Mouse (Mus musculus) bone marrow macrophage, adult 2 months (primary cell): ENCODE data around the gene Prss8. TPM values are rescaled to one million over a fixed set of nuclear protein-coding genes. Genes with fewer than 3 reads are reported as not detected.

Experiments used
- H3K27ac ChIP-seq: 2 replicates; pipeline ENCODE4 v1.5.1; 2012; ENCODE audit warnings: low read depth, low read length; ENCODE audit not compliant: insufficient read depth
- H3K4me1 ChIP-seq: 2 replicates; pipeline ENCODE4 v1.6.1; 2012; ENCODE audit warnings: low read length; ENCODE audit not compliant: control insufficient read depth, insufficient read depth
- H3K4me3 ChIP-seq: 2 replicates; pipeline ENCODE4 v1.5.1; 2012; ENCODE audit warnings: mild to moderate bottlenecking, low read length, moderate library complexity; ENCODE audit not compliant: insufficient read depth
- CTCF ChIP-seq: IDR thresholded peaks from 2 replicates; pipeline ENCODE4 v1.5.1; 2012; ENCODE audit warnings: low read depth, mild to moderate bottlenecking, low read length, moderate library complexity
- POLR2A ChIP-seq: IDR thresholded peaks from 2 replicates; pipeline ENCODE4 v1.6.1; 2012; ENCODE audit warnings: mild to moderate bottlenecking, low read depth, low read length, borderline replicate concordance
- polyA plus RNA-seq: library from polyadenylated mRNA; stranded (reverse); fragments of >200 nt; gene quantifications from 2 replicates; pipeline ENCODE4 v1.2.4, GENCODE M21; 2012; ENCODE audit not compliant: missing spikeins, insufficient read depth, insufficient read length

Prss8 gene
- polyA plus RNA-seq, 1 experiment: not detected

GRCm38 (mm10) chr7:127880431-127880830 is 49.5 kb downstream of the Prss8 start:
- peaks cover 3% of the 10 kb centered on the region; the same call in 1 of the 2 replicates for H3K4me1 ChIP-seq
- H3K27ac ChIP-seq: no peak overlapping the region
- TF ChIP-seq POLR2A (no peak), CTCF (no peak)
- no peak overlapping the region for H3K4me3 ChIP-seq

GRCm38 (mm10) chr7:127879301-127879700 is 50.6 kb downstream of the Prss8 start:
- Histone ChIP-seq H3K4me1 (peaks cover 7% of the 10 kb centered on the region), H3K27ac (no peak overlapping the region), H3K4me3 (no peak overlapping the region)
- TF ChIP-seq POLR2A (no peak), CTCF (no peak)

- TF ChIP-seq POLR2A: 0 out of 2 replicates have a peak, but pooled peaks have one; percentile 60
- no peak for TF ChIP-seq CTCF
- peak within 1 kb of the TSS; percentile 93 for H3K27ac ChIP-seq
- peaks cover 20% of the 10 kb centered on the region for H3K4me1 ChIP-seq
These were observed 53.2 kb downstream of the Prss8 start, which contains the start of gene Zfp668 for GRCm38 (mm10) chr7:127876467-127877348. TSS of gene Zfp668 (minus strand) at chr7:127876828.

GRCm38 (mm10) chr7:127876041-127876466 is 53.9 kb downstream of the Prss8 start, which contains the start of gene Zfp646:
TSS of gene Zfp646 (plus strand) at chr7:127876221.
- peak within 1 kb of the TSS; percentile 89 for H3K4me3 ChIP-seq
- H3K27ac ChIP-seq: peak within 1 kb of the TSS; percentile 93
- H3K4me1 ChIP-seq: peaks cover 20% of the 10 kb centered on the region
- TF ChIP-seq POLR2A (no peak), CTCF (no peak)

More at GRCm38 (mm10) chr7:127876467-127877348, 53.2 kb downstream of the Prss8 start, which contains the start of gene Zfp668:
- peak within 1 kb of the TSS; percentile 89 for H3K4me3 ChIP-seq

Other genes with a start within 250 kb of the Prss8 start
- gene Bcl7c, start 221.2 kb downstream of the Prss8 start, polyA plus RNA-seq: 30.4 and 40.0 TPM in 2 replicates
- gene Ctf1, start 217.4 kb downstream of the Prss8 start, polyA plus RNA-seq: not detected in 2 replicates
- not detected in 2 replicates for gene Ctf2, start 197.9 kb downstream of the Prss8 start, polyA plus RNA-seq
- gene Fbxl19, start 185.6 kb downstream of the Prss8 start, polyA plus RNA-seq: 11.9 and 16.5 TPM in 2 replicates
- 44.2 and 45.8 TPM in 2 replicates for gene Orai3, start 160.3 kb downstream of the Prss8 start, polyA plus RNA-seq
- gene Setd1a, start 153.4 kb downstream of the Prss8 start, polyA plus RNA-seq: 28.2 and 30.1 TPM in 2 replicates
- gene Gm49388, start 144.5 kb downstream of the Prss8 start, polyA plus RNA-seq: not detected in 2 replicates
- 43.4 and 47.9 TPM in 2 replicates for gene Hsd3b7, start 129.5 kb downstream of the Prss8 start, polyA plus RNA-seq
- gene Stx4a, start 105.8 kb downstream of the Prss8 start, polyA plus RNA-seq: 152 and 168 TPM in 2 replicates
- gene Stx1b, start 105.6 kb downstream of the Prss8 start, polyA plus RNA-seq: not detected in 2 replicates
- 14.7 and 16.7 TPM in 2 replicates for gene Zfp646, start 53.9 kb downstream of the Prss8 start, polyA plus RNA-seq
- gene Zfp668, start 53.3 kb downstream of the Prss8 start, polyA plus RNA-seq: 8.0 and 9.8 TPM in 2 replicates
- gene Prss53, start 39.1 kb downstream of the Prss8 start, polyA plus RNA-seq: 0.86 and 1.0 TPM in 2 replicates
- not detected in 2 replicates for gene Gm21974, start 34.6 kb downstream of the Prss8 start, polyA plus RNA-seq
- gene Vkorc1, start 34.5 kb downstream of the Prss8 start, polyA plus RNA-seq: 93.3 and 116 TPM in 2 replicates
- 50.9 and 73.8 TPM in 2 replicates for gene Bckdk, start 26.0 kb downstream of the Prss8 start, polyA plus RNA-seq
- 23.7 and 29.1 TPM in 2 replicates for gene Kat8, start 17.6 kb downstream of the Prss8 start, polyA plus RNA-seq
- 1.7 and 2.6 TPM in 2 replicates for gene Prss36, start 16.6 kb upstream of the Prss8 start, polyA plus RNA-seq
- gene Fus, start 37.4 kb upstream of the Prss8 start, polyA plus RNA-seq: 318 and 323 TPM in 2 replicates
- 126 and 140 TPM in 2 replicates for gene Pycard, start 63.8 kb upstream of the Prss8 start, polyA plus RNA-seq
- not detected in 2 replicates for gene Trim72, start 73.8 kb upstream of the Prss8 start, polyA plus RNA-seq
- 515 and 564 TPM in 2 replicates for gene Itgam, start 132.5 kb upstream of the Prss8 start, polyA plus RNA-seq
- 1.7 and 11.3 TPM in 2 replicates for gene Gm49368, start 132.6 kb upstream of the Prss8 start, polyA plus RNA-seq
- 5.8 and 7.0 TPM in 2 replicates for gene Itgax, start 199.4 kb upstream of the Prss8 start, polyA plus RNA-seq
- gene Itgad, start 224.3 kb upstream of the Prss8 start, polyA plus RNA-seq: 0.52 TPM in 1 of 2 replicates, not detected in the other